Mouse (Mus musculus): ENCODE measurements around the gene Nt5e. TPM values are rescaled to one million over a fixed set of nuclear protein-coding genes. Genes with fewer than 3 reads are reported as not detected.

Gene Nt5e
- polyA plus RNA-seq, 1 experiment from 2014 or later, result 10.4 TPM

DNA sequence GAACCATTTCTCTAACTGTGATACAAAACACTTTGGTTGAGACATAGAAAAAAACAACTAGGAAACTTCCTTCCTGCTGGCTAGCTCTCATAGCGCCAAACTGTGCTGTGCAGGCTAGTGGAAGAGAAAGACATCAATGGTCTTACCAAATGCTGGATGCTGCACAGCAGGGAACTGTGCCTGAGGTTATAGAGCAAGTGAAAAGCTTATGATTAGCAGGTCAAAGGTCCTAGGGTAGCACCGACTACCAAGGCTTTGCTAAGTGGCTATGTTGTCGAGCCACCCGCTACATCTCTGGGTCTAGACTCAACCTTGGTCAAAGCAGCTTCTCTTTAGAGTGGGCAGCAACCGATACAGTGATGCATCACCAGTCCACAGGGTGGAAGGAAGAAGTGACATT, 61.8 kb downstream of the Nt5e start:
- H3K4me1 ChIP-seq (replicated peaks), result no peaks in the 10 kb centered on the region
- no peak for ATAC-seq (ENCODE audit: insufficient read depth)
- no peak overlapping the region for H3K9ac ChIP-seq
- WGBS (ENCODE audit: insufficient replicate concordance), result 82% methylated on average over 5 of the region's 5 CpGs
- H3K27me3 ChIP-seq, result no peaks in the 10 kb centered on the region
- H3K9me3 ChIP-seq (replicated peaks), result no peaks in the 10 kb centered on the region
- H3K4me2 ChIP-seq, result no peak overlapping the region
- H3K27ac ChIP-seq (replicated peaks), result no peak overlapping the region
- peaks cover 25% of the 10 kb centered on the region for H3K36me3 ChIP-seq (replicated peaks)
- H3K4me3 ChIP-seq (replicated peaks), result no peak overlapping the region

DNA sequence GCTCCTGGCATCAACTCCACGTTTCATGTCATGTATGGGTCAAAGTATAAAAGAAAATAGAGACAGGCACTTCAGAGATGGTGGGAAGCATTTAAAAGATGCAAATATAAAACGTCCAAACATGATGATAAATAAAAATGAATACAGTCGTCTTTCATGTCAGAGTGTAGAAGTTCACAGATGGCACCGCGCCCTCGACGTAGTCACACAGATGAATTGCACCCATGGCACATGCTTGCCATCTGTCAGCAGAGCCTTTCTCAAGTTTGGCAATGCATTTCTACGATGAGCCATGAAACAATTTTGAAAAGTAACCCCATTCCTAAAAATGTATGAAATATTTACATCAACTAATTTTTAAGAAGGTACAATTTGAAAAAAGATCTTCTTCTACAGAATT, 67.9 kb downstream of the Nt5e start:
- Histone ChIP-seq H3K9ac (no peak overlapping the region), H3K4me3 (replicated peaks) (no peak overlapping the region), H3K27ac (replicated peaks) (no peak overlapping the region), H3K36me3 (replicated peaks) (peaks cover 15% of the 10 kb centered on the region; the same call in 1 of the 2 replicates), H3K4me1 (replicated peaks) (no peaks in the 10 kb centered on the region), H3K4me2 (no peak overlapping the region), H3K27me3 (no peaks in the 10 kb centered on the region), H3K9me3 (replicated peaks) (no peaks in the 10 kb centered on the region)
- ATAC-seq (ENCODE audit: insufficient read depth), result no peak
- WGBS (ENCODE audit: insufficient replicate concordance), result 74% methylated on average over 8 of the region's 8 CpGs

DNA sequence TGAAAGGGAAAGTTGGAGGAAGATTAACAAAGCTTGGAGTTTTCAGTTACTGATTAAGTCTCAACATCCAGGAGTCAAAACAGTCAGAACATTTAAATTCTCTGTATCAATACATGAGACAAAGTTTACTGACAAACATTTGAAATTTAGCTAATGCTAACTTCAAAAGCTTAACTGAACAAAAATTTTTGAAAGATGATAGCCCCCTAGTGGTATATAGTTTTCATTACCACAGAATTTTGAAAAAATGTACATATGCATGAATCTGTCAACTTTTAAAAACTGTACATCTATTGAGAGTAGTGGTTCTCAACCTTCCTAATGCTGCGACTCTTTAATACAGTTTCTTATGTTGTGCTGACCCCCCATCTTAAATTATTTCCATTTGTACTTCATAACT, 71.5 kb downstream of the Nt5e start:
- no peak overlapping the region for H3K4me3 ChIP-seq (replicated peaks)
- H3K27ac ChIP-seq (replicated peaks), result no peak overlapping the region
- H3K9ac ChIP-seq, result no peak overlapping the region
- H3K36me3 ChIP-seq (replicated peaks), result peaks cover 16% of the 10 kb centered on the region; the same call in 1 of the 2 replicates
- no peak overlapping the region for H3K4me2 ChIP-seq
- no peaks in the 10 kb centered on the region for H3K4me1 ChIP-seq (replicated peaks)
- WGBS (ENCODE audit: insufficient replicate concordance), result 51% methylated on average over 1 of the region's 1 CpGs
- no peaks in the 10 kb centered on the region for H3K27me3 ChIP-seq
- no peaks in the 10 kb centered on the region for H3K9me3 ChIP-seq (replicated peaks)
- ATAC-seq (ENCODE audit: insufficient read depth), result no peak

DNA sequence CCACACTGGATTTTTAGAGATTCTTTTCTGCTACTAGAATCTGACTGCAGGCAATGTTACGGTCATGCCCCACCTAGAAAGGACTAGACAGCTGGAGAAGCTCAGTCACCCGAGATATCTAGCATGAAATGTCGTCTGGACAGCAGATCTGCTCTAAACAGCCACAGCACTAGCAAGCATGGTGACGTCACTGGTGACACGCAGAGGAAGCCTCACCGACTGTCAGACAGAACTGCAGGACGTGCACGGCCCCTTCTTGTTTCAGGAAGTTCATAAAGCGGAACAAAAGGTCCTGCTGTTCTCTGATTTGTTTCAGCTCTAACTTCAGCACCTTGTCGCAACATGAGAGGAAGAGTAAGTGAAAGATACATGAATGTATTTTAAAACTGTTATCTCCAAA, 77.1 kb downstream of the Nt5e start:
- Histone ChIP-seq H3K9ac (no peak overlapping the region), H3K9me3 (replicated peaks) (no peaks in the 10 kb centered on the region), H3K36me3 (replicated peaks) (peaks cover 10% of the 10 kb centered on the region; the same call in 1 of the 2 replicates), H3K4me3 (replicated peaks) (0 out of 2 replicates have a peak overlapping the region, but pooled peaks have one; percentile 0), H3K4me2 (peak overlapping the region; percentile 1), H3K27me3 (no peaks in the 10 kb centered on the region), H3K27ac (replicated peaks) (no peak overlapping the region), H3K4me1 (replicated peaks) (no peaks in the 10 kb centered on the region)
- peak; percentile 83 for ATAC-seq (ENCODE audit: insufficient read depth)
- WGBS (ENCODE audit: insufficient replicate concordance), result 21% methylated on average over 10 of the region's 10 CpGs

DNA sequence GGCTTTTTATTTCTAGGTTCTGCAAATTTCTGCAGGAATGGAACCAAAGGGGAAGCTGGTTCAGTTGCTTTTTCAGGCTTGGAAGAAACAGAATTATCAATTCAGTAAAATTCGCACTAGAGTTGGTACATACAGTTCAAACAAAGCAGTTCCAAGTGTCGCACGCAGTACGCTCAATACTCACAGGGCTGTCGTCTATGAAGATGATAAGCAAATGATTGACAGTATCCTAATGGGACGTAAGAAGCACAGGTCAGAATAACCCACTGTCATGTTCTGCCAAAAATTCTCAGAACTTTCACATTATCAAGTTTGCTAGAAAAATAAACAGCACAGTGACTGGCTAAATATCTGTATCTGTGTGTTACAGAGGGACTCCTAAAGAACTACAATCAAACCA, 77.5 kb downstream of the Nt5e start:
- H3K27me3 ChIP-seq, result no peaks in the 10 kb centered on the region
- H3K4me3 ChIP-seq (replicated peaks), result 0 out of 2 replicates have a peak overlapping the region, but pooled peaks have one; percentile 0
- H3K9me3 ChIP-seq (replicated peaks), result no peaks in the 10 kb centered on the region
- peak; percentile 57; the same call in 1 of the 2 replicates for ATAC-seq (ENCODE audit: insufficient read depth)
- no peak overlapping the region for H3K9ac ChIP-seq
- H3K27ac ChIP-seq (replicated peaks), result 0 out of 2 replicates have a peak overlapping the region, but pooled peaks have one; percentile 3
- WGBS (ENCODE audit: insufficient replicate concordance), result 56% methylated on average over 6 of the region's 6 CpGs
- H3K36me3 ChIP-seq (replicated peaks), result peaks cover 10% of the 10 kb centered on the region; the same call in 1 of the 2 replicates
- H3K4me1 ChIP-seq (replicated peaks), result no peaks in the 10 kb centered on the region
- H3K4me2 ChIP-seq, result peak overlapping the region; percentile 1; the same call in 1 of the 2 replicates

DNA sequence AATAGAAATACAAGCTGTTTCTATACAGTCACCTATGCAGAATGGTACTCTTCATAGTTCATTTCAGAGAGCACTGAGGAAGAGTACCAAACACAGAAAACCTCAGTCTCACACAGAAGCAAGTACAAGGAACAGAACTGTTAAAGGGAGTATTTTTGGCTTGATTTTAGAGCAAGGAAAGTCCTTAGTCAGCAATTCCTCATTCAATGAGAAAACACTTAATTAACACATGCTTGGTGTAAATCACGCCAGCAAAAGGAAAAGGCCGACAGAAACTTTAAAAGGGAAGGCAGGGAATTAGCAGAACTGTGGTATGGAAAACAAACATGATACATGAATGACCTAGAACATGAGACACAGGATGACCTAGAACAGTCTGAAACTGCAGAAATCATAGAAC, 83.0 kb downstream of the Nt5e start:
- peaks cover 12% of the 10 kb centered on the region; the same call in 1 of the 2 replicates for H3K36me3 ChIP-seq (replicated peaks)
- H3K27me3 ChIP-seq, result no peaks in the 10 kb centered on the region
- no peaks in the 10 kb centered on the region for H3K9me3 ChIP-seq (replicated peaks)
- H3K9ac ChIP-seq, result no peak overlapping the region
- 67% methylated on average over 2 of the region's 2 CpGs for WGBS (ENCODE audit: insufficient replicate concordance)
- H3K27ac ChIP-seq (replicated peaks), result no peak overlapping the region
- H3K4me3 ChIP-seq (replicated peaks), result no peak overlapping the region
- no peaks in the 10 kb centered on the region for H3K4me1 ChIP-seq (replicated peaks)
- ATAC-seq (ENCODE audit: insufficient read depth), result no peak
- no peak overlapping the region for H3K4me2 ChIP-seq

DNA sequence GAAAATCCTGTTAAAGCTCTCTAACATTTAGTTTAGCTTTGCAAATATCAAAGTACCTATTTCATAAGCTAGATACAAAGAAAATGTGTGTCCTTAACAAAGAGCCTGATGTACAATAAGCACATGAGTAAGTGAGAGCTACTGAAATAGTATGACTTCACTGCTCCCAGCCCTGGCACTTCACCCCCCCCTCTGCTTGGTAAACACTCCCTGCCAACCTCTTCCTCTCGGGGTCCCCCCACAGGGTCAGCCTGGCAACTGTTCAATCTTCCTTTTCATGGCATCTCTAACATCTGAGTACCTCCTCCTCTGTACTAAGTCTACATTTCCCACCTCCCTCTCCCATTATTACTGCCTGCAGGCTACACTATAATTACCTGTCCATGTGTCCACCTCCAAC, 89.8 kb downstream of the Nt5e start:
- Histone ChIP-seq H3K4me2 (no peak overlapping the region), H3K9ac (no peak overlapping the region), H3K36me3 (replicated peaks) (peaks cover 13% of the 10 kb centered on the region), H3K4me3 (replicated peaks) (no peak overlapping the region), H3K27me3 (no peaks in the 10 kb centered on the region), H3K4me1 (replicated peaks) (no peaks in the 10 kb centered on the region), H3K27ac (replicated peaks) (no peak overlapping the region), H3K9me3 (replicated peaks) (no peaks in the 10 kb centered on the region)
- no peak for ATAC-seq (ENCODE audit: insufficient read depth)
- 51% methylated on average over 1 of the region's 1 CpGs for WGBS (ENCODE audit: insufficient replicate concordance)

Other genes starting within 250 kb of the Nt5e start
- 9.7 and 11.0 TPM in 2 replicates for gene Snx14, start 111.8 kb downstream of the Nt5e start, polyA plus RNA-seq (2015; fragmentation: Nextera tagmentation; extraction: Ambion mirVana)
- gene Gm20537, start 129.4 kb downstream of the Nt5e start, polyA plus RNA-seq (2015; fragmentation: Nextera tagmentation; extraction: Ambion mirVana), result 0.18 and 0.35 TPM in 2 replicates
- gene Syncrip, start 155.4 kb downstream of the Nt5e start, polyA plus RNA-seq (2015; fragmentation: Nextera tagmentation; extraction: Ambion mirVana), result 28.9 and 33.1 TPM in 2 replicates
- gene Zfp949, start 220.8 kb downstream of the Nt5e start, polyA plus RNA-seq (2015; fragmentation: Nextera tagmentation; extraction: Ambion mirVana), result 6.4 and 7.9 TPM in 2 replicates